Mouse (Mus musculus): Measurements from ENCODE around the gene Tmem59l. TPM values are rescaled to one million over a fixed set of nuclear protein-coding genes. Genes with fewer than 3 reads are reported as not detected.

The Tmem59l gene
- polyA plus RNA-seq, 1 experiment, result 0.44 TPM

DNA sequence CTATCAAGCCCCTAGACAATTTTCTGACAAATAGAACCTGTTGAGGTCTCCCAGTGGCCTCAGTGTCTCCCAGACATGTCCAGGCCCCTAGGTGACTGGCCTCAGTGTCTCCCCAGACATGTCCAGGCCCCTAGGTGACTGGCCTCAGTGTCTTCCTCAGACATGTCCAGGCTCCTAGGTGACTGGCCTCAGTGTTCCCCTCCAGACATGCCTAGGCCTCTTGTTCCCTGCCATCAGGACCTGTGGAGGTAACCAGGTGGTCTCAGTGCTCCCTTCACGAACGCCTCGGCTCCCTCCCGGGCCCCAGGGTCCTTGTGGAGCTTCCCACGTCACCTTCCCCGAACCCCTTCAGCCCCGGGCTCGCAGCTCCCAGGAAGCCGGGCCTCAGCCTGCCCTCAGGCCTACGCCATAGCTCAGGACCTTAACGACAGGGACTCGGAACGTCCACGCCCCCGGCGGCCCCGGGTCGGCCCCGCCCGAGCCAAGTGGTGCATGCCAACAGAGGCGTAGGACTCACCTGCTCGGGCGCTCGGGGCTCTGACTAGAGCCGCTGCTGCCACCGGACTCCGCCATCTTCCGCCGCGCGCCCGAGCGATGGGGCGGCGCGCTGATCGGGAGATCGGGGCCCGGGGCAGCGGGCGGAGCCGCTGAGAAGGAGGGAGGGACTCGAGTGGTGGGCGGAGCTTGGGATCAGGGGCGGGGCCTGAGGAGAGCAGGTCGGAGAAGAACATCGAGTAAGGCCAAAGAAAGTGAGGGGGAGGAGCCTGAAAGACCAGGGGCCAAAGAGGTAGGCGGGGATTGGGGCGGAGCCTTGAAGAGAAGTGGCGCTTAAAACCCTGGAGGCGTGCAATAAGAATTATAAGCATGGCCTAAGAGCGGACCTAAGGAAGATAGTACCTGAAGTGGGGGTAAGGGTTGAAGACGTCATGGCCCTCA lies 10.6 kb downstream of the Tmem59l start, which contains the start of gene Klhl26:
TSS of gene Klhl26 (minus strand) at position 636 of the 936 bp plus-strand sequence.
- Histone ChIP-seq H3K36me3 (ENCODE audit: control insufficient read depth, insufficient read depth, low read length) (no peaks in the 10 kb centered on the region), H3K4me1 (ENCODE audit: control insufficient read depth, insufficient read depth, low read length) (no peaks in the 10 kb centered on the region), H3K27me3 (replicated peaks; ENCODE audit: control insufficient read depth, insufficient read depth, low read length) (no peaks in the 10 kb centered on the region), H3K4me3 (ENCODE audit: insufficient read depth, low read depth, low read length) (peak within 1 kb of the TSS; percentile 85), H3K27ac (ENCODE audit: insufficient read depth, low read depth, low read length) (no peak within 1 kb of the TSS)
- WGBS, result under 1% methylated on average over 53 of the region's 53 CpGs
- TF ChIP-seq POLR2A (IDR thresholded peaks at IDR 0.05; ENCODE audit: low read depth, low read length) (no peak), CTCF (conservative IDR thresholded peaks at IDR 0.05; ENCODE audit: insufficient read depth, insufficient read length, low read depth, low read length) (no peak)
- peak; percentile 98 for DNase-seq

DNA sequence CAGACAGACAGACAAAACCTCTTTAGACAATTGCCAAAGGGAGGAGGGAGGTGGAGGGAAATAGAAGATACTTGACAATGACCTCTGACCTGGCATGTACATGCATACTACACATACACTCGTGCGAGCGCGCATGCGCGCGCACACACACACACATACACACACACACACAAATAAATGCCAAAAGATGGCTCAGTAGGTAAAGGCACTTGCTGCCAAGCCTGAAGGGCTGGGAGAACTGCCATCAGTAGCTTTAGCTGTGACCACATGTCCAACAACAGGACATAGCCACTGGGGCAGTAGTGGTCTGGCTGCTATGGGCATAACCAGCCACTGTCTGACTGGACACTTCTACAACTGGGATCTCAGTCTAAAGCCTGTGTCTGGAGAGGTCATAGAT lies 15.3 kb downstream of the Tmem59l start:
- H3K27me3 ChIP-seq (replicated peaks; ENCODE audit: control insufficient read depth, insufficient read depth, low read length), result no peaks in the 10 kb centered on the region
- no peaks in the 10 kb centered on the region; the same call in none of the 2 replicates for H3K4me1 ChIP-seq (ENCODE audit: control insufficient read depth, insufficient read depth, low read length)
- 96% methylated on average over 7 of the region's 7 CpGs for WGBS
- TF ChIP-seq POLR2A (IDR thresholded peaks at IDR 0.05; ENCODE audit: low read depth, low read length), result no peak
- no peak for TF ChIP-seq CTCF (conservative IDR thresholded peaks at IDR 0.05; ENCODE audit: insufficient read depth, insufficient read length, low read depth, low read length)
- no peaks in the 10 kb centered on the region for H3K36me3 ChIP-seq (ENCODE audit: control insufficient read depth, insufficient read depth, low read length)
- no peak overlapping the region for H3K27ac ChIP-seq (ENCODE audit: insufficient read depth, low read depth, low read length)
- H3K4me3 ChIP-seq (ENCODE audit: insufficient read depth, low read depth, low read length), result no peak overlapping the region
- no peak for DNase-seq

DNA sequence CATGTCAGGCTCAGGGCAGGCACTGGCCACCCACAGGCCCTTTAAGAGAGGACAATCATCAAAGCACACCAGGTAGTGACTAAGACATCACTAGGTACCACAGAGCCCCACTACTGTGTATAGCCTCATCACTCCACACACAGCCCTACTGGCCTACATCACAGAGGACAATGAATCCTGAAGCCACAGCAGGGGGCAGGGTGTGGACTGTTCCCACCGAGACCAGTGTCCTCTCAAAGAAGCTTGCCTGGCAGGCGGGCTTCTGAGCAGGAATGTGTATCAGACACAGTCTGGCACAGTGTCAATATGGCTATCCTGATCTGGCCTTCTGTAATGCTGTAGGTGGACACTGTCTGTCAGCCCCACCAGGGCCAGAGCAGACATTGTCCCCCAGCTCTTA lies 17.2 kb downstream of the Tmem59l start:
- Histone ChIP-seq H3K36me3 (ENCODE audit: control insufficient read depth, insufficient read depth, low read length) (no peaks in the 10 kb centered on the region), H3K4me1 (ENCODE audit: control insufficient read depth, insufficient read depth, low read length) (no peaks in the 10 kb centered on the region; the same call in none of the 2 replicates), H3K4me3 (ENCODE audit: insufficient read depth, low read depth, low read length) (no peak overlapping the region), H3K27me3 (replicated peaks; ENCODE audit: control insufficient read depth, insufficient read depth, low read length) (no peaks in the 10 kb centered on the region), H3K27ac (ENCODE audit: insufficient read depth, low read depth, low read length) (no peak overlapping the region)
- DNase-seq, result no peak
- 68% methylated on average over 2 of the region's 2 CpGs for WGBS
- TF ChIP-seq CTCF (conservative IDR thresholded peaks at IDR 0.05; ENCODE audit: insufficient read depth, insufficient read length, low read depth, low read length) (no peak), POLR2A (IDR thresholded peaks at IDR 0.05; ENCODE audit: low read depth, low read length) (no peak)

DNA sequence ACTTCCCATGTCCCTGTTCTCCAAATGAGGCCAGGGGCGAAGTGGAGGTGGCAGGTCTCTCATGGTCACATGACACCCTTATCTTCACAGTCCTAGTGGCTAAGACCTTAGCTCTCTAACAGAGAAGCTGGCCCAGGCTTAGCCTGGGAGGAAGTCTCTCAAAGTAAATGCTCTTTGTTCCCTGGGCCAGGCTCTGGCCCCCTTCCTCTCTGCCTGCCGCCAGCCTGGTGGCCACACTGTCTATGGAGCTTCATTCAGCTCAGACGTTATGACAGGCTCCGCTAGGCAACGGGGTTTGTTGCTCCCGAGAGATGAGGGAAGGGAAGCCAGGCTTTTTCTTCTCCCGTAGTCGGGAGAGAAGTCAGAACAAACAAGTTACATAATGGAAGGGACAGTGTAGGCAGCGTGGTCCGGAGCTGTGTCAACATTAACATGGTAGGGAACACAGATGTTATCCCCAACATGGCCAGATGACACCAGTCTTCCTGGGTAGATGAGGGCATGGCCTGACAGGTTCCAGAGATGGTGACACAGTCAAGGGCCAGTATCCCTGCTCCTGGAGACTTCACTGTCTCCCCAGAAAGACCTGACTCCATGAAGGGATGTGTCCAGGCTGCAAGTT lies 17.8 kb downstream of the Tmem59l start:
- Histone ChIP-seq H3K27ac (ENCODE audit: insufficient read depth, low read depth, low read length) (no peak overlapping the region), H3K36me3 (ENCODE audit: control insufficient read depth, insufficient read depth, low read length) (no peaks in the 10 kb centered on the region), H3K27me3 (replicated peaks; ENCODE audit: control insufficient read depth, insufficient read depth, low read length) (no peaks in the 10 kb centered on the region), H3K4me3 (ENCODE audit: insufficient read depth, low read depth, low read length) (no peak overlapping the region), H3K4me1 (ENCODE audit: control insufficient read depth, insufficient read depth, low read length) (no peaks in the 10 kb centered on the region; the same call in none of the 2 replicates)
- whole genome bisulfite sequencing, result 42% methylated on average over 10 of the region's 10 CpGs
- no peak for TF ChIP-seq CTCF (conservative IDR thresholded peaks at IDR 0.05; ENCODE audit: insufficient read depth, insufficient read length, low read depth, low read length)
- no peak for TF ChIP-seq POLR2A (IDR thresholded peaks at IDR 0.05; ENCODE audit: low read depth, low read length)
- no peak for DNase-seq

DNA sequence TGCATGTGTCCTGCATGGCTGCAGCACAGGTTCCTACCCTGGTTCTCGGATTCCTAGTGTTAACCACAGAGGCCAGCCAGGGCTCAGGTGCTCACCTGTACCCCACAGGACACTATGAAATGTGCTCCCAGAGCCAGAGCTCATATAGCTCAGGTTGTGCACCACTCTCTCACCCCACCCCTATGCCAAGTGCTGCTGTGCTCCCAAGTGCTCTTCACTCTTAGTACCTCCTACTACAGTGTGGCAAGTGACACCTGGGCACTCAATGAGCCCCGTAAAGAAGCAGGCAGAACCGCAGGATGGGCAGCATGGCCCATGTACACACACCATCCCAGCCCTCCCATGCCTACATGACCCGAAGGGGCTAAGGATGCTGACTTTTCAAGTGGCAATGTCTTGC lies 18.4 kb downstream of the Tmem59l start:
- H3K4me3 ChIP-seq (ENCODE audit: insufficient read depth, low read depth, low read length), result no peak overlapping the region
- no peaks in the 10 kb centered on the region for H3K27me3 ChIP-seq (replicated peaks; ENCODE audit: control insufficient read depth, insufficient read depth, low read length)
- H3K4me1 ChIP-seq (ENCODE audit: control insufficient read depth, insufficient read depth, low read length), result no peaks in the 10 kb centered on the region; the same call in none of the 2 replicates
- no peak for DNase-seq
- H3K36me3 ChIP-seq (ENCODE audit: control insufficient read depth, insufficient read depth, low read length), result no peaks in the 10 kb centered on the region
- TF ChIP-seq POLR2A (IDR thresholded peaks at IDR 0.05; ENCODE audit: low read depth, low read length), result no peak
- TF ChIP-seq CTCF (conservative IDR thresholded peaks at IDR 0.05; ENCODE audit: insufficient read depth, insufficient read length, low read depth, low read length), result no peak
- WGBS, result 90% methylated on average over 4 of the region's 4 CpGs
- H3K27ac ChIP-seq (ENCODE audit: insufficient read depth, low read depth, low read length), result no peak overlapping the region

GRCm38 (mm10) chr8:70467907-70468306 lies 19.3 kb downstream of the Tmem59l start:
- TF ChIP-seq POLR2A (IDR thresholded peaks at IDR 0.05; ENCODE audit: low read depth, low read length) (no peak), CTCF (conservative IDR thresholded peaks at IDR 0.05; ENCODE audit: insufficient read depth, insufficient read length, low read depth, low read length) (no peak)
- WGBS, result 73% methylated on average over 1 of the region's 1 CpGs
- DNase-seq, result no peak
- H3K27me3 ChIP-seq (replicated peaks; ENCODE audit: control insufficient read depth, insufficient read depth, low read length), result no peaks in the 10 kb centered on the region
- no peaks in the 10 kb centered on the region; the same call in none of the 2 replicates for H3K4me1 ChIP-seq (ENCODE audit: control insufficient read depth, insufficient read depth, low read length)
- H3K4me3 ChIP-seq (ENCODE audit: insufficient read depth, low read depth, low read length), result no peak overlapping the region
- H3K36me3 ChIP-seq (ENCODE audit: control insufficient read depth, insufficient read depth, low read length), result no peaks in the 10 kb centered on the region
- H3K27ac ChIP-seq (ENCODE audit: insufficient read depth, low read depth, low read length), result no peak overlapping the region

- TF ChIP-seq POLR2A (IDR thresholded peaks at IDR 0.05; ENCODE audit: low read depth, low read length), result no peak
- TF ChIP-seq CTCF (conservative IDR thresholded peaks at IDR 0.05; ENCODE audit: insufficient read depth, insufficient read length, low read depth, low read length), result no peak
- Histone ChIP-seq H3K4me1 (ENCODE audit: control insufficient read depth, insufficient read depth, low read length) (no peaks in the 10 kb centered on the region; the same call in none of the 2 replicates), H3K27ac (ENCODE audit: insufficient read depth, low read depth, low read length) (no peak overlapping the region), H3K36me3 (ENCODE audit: control insufficient read depth, insufficient read depth, low read length) (no peaks in the 10 kb centered on the region), H3K4me3 (ENCODE audit: insufficient read depth, low read depth, low read length) (no peak overlapping the region), H3K27me3 (replicated peaks; ENCODE audit: control insufficient read depth, insufficient read depth, low read length) (no peaks in the 10 kb centered on the region)
- peak; percentile 25 for DNase-seq
- 61% methylated on average over 5 of the region's 5 CpGs for WGBS
Observed at GRCm38 (mm10) chr8:70467229-70467725, 19.9 kb downstream of the Tmem59l start.

Measured in kidney, adult 2 months (tissue).